Mouse (Mus musculus) C3H10T1/2 (cell line): ENCODE measurements around the gene Olfr94. TPM values are rescaled to one million over a fixed set of nuclear protein-coding genes. Genes with fewer than 3 reads are reported as not detected.

Experiments used
- polyA plus RNA-seq, 2 experiments: library from polyadenylated mRNA; unstranded; fragments of >200 nt; fragmentation: generic; extraction: Trizol; gene quantifications; one replicate each; pipeline ENCODE4 v1.2.1; 2012; ENCODE audit warnings: missing spikeins in 2 of 2

Gene Olfr94
- not detected for polyA plus RNA-seq

GRCm38 (mm10) chr17:37200894-37201293 is at the start of gene Olfr94:
TSS of gene Olfr94 (minus strand) at chr17:37200994.

DNA sequence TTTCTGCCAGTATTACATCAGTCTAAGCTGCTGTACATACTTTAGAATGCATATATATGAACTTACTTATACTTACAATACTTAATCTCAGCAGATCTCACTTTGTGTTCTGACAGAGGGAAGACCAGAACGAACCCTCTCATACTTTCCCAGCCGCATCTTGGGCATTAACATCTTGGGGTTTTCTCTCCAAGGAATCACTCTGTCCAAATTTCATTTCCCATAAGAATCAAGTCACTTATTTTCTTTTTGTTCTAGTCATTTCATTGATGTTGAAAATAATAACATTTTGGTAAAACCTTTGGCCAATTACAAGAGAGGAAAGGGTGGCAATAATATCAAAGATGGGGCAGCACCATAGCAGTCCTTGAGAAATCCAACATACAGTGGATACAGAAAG is 36.4 kb upstream of the Olfr94 start, which contains the start of gene Olfr97:
TSS of gene Olfr97 (minus strand) at position 101 of the 400 bp plus-strand sequence.

GRCm38 (mm10) chr17:37219846-37220245 is 19.1 kb upstream of the Olfr94 start, which contains the start of gene Olfr96:
TSS of gene Olfr96 (plus strand) at chr17:37220146.

DNA sequence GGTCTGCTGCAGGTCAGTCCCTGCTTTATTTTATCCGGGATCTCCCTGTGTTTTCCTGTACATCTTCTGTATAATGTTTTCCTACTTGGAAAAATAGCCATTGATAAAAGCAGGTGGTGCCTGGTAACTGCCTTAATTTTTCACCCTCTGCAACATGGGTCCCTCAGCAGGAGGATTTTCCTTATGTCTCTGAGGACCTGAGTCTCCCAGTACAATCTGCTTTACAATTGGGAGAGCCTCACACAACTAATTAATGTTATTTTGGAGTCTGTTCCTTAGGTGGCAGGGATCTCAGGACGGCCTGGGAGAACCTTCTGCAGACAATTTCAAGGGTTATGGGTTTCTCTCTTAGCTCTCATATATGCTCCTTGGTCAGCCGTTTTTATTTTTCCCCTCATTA is 12.2 kb upstream of the Olfr94 start, which contains the start of gene Olfr95:
TSS of gene Olfr95 (minus strand) at position 101 of the 400 bp plus-strand sequence.

GRCm38 (mm10) chr17:37193656-37194055 is 7.1 kb downstream of the Olfr94 start, which contains the start of gene Ubd:
TSS of gene Ubd (plus strand) at chr17:37193892.

DNA sequence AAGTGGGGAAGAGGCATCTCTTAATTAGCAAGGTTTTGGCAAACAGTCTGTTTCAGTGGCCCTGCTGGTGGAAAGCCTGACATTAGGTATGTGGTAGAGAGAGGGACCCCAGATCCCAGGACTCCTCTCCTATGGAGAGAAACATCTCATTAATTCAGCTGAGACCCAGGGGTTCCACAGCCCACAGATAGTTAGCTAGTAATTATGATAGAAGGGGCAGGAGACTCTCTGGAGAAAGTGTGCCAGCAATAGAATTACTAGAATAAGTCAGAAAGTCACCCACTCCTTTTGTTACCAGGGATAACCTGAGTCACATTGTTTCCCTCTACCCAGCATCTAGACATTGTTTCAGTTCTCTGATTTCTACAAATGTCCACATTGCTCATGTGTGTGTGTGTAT is 39.4 kb downstream of the Olfr94 start, which contains the start of gene Olfr93:
TSS of gene Olfr93 (minus strand) at position 101 of the 400 bp plus-strand sequence.

Other genes starting within 250 kb of the Olfr94 start
- 100 to 1,000 TPM; 197 to 372 TPM for gene Ppp1r11, start 249.3 kb downstream of the Olfr94 start, polyA plus RNA-seq
- gene Znrd1, start 242.4 kb downstream of the Olfr94 start, polyA plus RNA-seq, result 100 to 1,000 TPM in 1 of 2 experiments, 10 to 100 TPM in 1; 84.4 to 119 TPM
- 1 to 10 TPM in 1 of 2 experiments, under 1 TPM in 1; 0.77 to 7.1 TPM for gene Znrd1as, start 242.4 kb downstream of the Olfr94 start, polyA plus RNA-seq
- gene 2410137M14Rik, start 219.8 kb downstream of the Olfr94 start, polyA plus RNA-seq, result not detected
- gene H2-M5, start 211.5 kb downstream of the Olfr94 start, polyA plus RNA-seq, result under 1 TPM in 1 of 2 experiments, not detected in 1; 0.40 TPM
- gene Zfp57, start 199.8 kb downstream of the Olfr94 start, polyA plus RNA-seq, result 1 to 10 TPM; 4.6 to 6.5 TPM
- gene Mog, start 177.6 kb downstream of the Olfr94 start, polyA plus RNA-seq, result under 1 TPM in 1 of 2 experiments, not detected in 1; 0.04 TPM
- 10 to 100 TPM in 1 of 2 experiments, 1 to 10 TPM in 1; 2.5 to 13.3 TPM for gene Gabbr1, start 155.0 kb downstream of the Olfr94 start, polyA plus RNA-seq
- gene Olfr90, start 112.5 kb downstream of the Olfr94 start, polyA plus RNA-seq, result not detected
- not detected for gene Olfr91, start 102.7 kb downstream of the Olfr94 start, polyA plus RNA-seq
- gene Olfr92, start 80.9 kb downstream of the Olfr94 start, polyA plus RNA-seq, result not detected
- gene Olfr93, start 39.5 kb downstream of the Olfr94 start, polyA plus RNA-seq, result not detected
- gene Ubd, start 7.1 kb downstream of the Olfr94 start, polyA plus RNA-seq, result under 1 TPM in 1 of 2 experiments, not detected in 1; 0.34 TPM
- not detected for gene Olfr95, start 12.1 kb upstream of the Olfr94 start, polyA plus RNA-seq
- gene Olfr96, start 19.2 kb upstream of the Olfr94 start, polyA plus RNA-seq, result not detected
- not detected for gene Olfr97, start 36.3 kb upstream of the Olfr94 start, polyA plus RNA-seq
- not detected for gene Olfr98, start 62.8 kb upstream of the Olfr94 start, polyA plus RNA-seq
- gene H2-M3, start 69.2 kb upstream of the Olfr94 start, polyA plus RNA-seq, result 1 to 10 TPM in 1 of 2 experiments, under 1 TPM in 1; 0.35 to 4.0 TPM
- gene Olfr99, start 82.5 kb upstream of the Olfr94 start, polyA plus RNA-seq, result not detected
- gene Olfr101, start 103.3 kb upstream of the Olfr94 start, polyA plus RNA-seq, result not detected
- not detected for gene Olfr102, start 116.1 kb upstream of the Olfr94 start, polyA plus RNA-seq
- gene Olfr103, start 138.7 kb upstream of the Olfr94 start, polyA plus RNA-seq, result not detected
- gene Olfr104-ps, start 158.6 kb upstream of the Olfr94 start, polyA plus RNA-seq, result not detected
- gene Olfr105-ps, start 178.0 kb upstream of the Olfr94 start, polyA plus RNA-seq, result not detected
- not detected for gene Olfr106-ps, start 189.4 kb upstream of the Olfr94 start, polyA plus RNA-seq
- not detected for gene Olfr107, start 198.2 kb upstream of the Olfr94 start, polyA plus RNA-seq
- gene Olfr108, start 244.5 kb upstream of the Olfr94 start, polyA plus RNA-seq, result not detected